Mouse (Mus musculus) liver, embryonic 13.5 days (tissue): ENCODE measurements at regions not wholly inside any gene's neighbourhood (a gene's known extent, or its start where the extent isn't known, plus 50 kb on each side); places are given as distances from the start of the nearest gene placed in this dataset.

ENCODE experiments used
- ATAC-seq: fragments of 200-750 bp; cut with Nextera tagmentation; 2 replicates; pipeline ENCODE4 v1.8.0; 2017; ENCODE audit warnings: low read depth, mild to moderate bottlenecking, moderate number of reproducible peaks, moderate library complexity
- DNase-seq: peaks from one replicate; pipeline ENCODE4 v3.0.0; 2022
- H3K27ac ChIP-seq: fragments of 300-500 bp; sonication (generic); 2 replicates; pipeline ENCODE4 v1.5.1; 2015; ENCODE audit warnings: moderate library complexity, mild to moderate bottlenecking, inconsistent platforms
- H3K27me3 ChIP-seq: fragments of 300-500 bp; sonication (generic); 2 replicates; pipeline ENCODE4 v1.6.1; 2015; ENCODE audit warnings: mild to moderate bottlenecking, inconsistent platforms
- H3K36me3 ChIP-seq: fragments of 300-500 bp; sonication (generic); 2 replicates; pipeline ENCODE4 v1.6.1; 2015; ENCODE audit warnings: mild to moderate bottlenecking, inconsistent platforms
- H3K4me1 ChIP-seq: fragments of 300-500 bp; sonication (generic); replicated peaks from 2 replicates; pipeline ENCODE4 v1.6.1; 2015; ENCODE audit warnings: inconsistent platforms
- H3K4me2 ChIP-seq: fragments of 300-500 bp; sonication (generic); 2 replicates; pipeline ENCODE4 v1.6.1; 2015; ENCODE audit warnings: inconsistent platforms, mild to moderate bottlenecking, moderate library complexity
- H3K4me3 ChIP-seq: fragments of 300-500 bp; sonication (generic); replicated peaks from 2 replicates; pipeline ENCODE4 v1.5.1; 2015; ENCODE audit warnings: mild to moderate bottlenecking, inconsistent platforms
- H3K9ac ChIP-seq: fragments of 300-500 bp; sonication (generic); 2 replicates; pipeline ENCODE4 v1.6.1; 2015; ENCODE audit warnings: mild to moderate bottlenecking, inconsistent platforms
- H3K9me3 ChIP-seq: fragments of 300-500 bp; sonication (generic); replicated peaks from 2 replicates; pipeline ENCODE4 v1.6.1; 2016; ENCODE audit warnings: inconsistent platforms
- WGBS: fragments of 180-500 bp; shearing (Covaris S2); methylation state at CpG from one replicate; pipeline ENCODE4 v1.1.7; 2015; ENCODE audit not compliant: insufficient replicate concordance; 5-methylcytosine and 5-hydroxymethylcytosine counted together

DNA sequence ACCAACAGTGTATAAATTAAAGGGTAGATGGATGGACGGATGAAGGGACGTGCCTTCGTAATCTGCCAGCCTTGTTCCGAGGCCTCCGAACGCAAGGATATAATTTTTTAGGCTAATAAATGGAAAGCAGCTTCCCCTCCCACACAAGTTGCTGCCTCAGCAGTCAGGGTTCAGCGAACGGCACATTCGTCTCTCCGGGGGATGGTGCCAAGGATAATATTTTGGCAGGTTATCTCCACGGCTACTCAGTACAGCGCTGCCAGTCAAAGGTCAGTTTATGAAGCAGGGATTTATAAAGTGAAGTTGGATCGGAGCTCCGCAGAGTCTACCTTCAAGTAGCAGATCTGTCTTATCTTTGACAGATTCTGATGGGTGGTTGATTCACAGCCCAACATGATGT, 410.6 kb upstream of the Kcnab2 start:
- ATAC-seq (no peak), DNase-seq (no peak)
- H3K9ac ChIP-seq: no peak overlapping the region
- no peak overlapping the region for H3K4me3 ChIP-seq
- no peak overlapping the region for H3K27ac ChIP-seq
- H3K9me3 ChIP-seq: peaks cover 55% of the 10 kb centered on the region
- H3K4me1 ChIP-seq: no peaks in the 10 kb centered on the region
- no peaks in the 10 kb centered on the region for H3K36me3 ChIP-seq
- H3K4me2 ChIP-seq: no peak overlapping the region
- WGBS: 77% methylated on average over 14 of the region's 14 CpGs
- H3K27me3 ChIP-seq: no peaks in the 10 kb centered on the region

GRCm38 (mm10) chr4:152886773-152887172, 409.1 kb upstream of the Kcnab2 start:
- 52% methylated on average over 9 of the region's 9 CpGs for WGBS
- Histone ChIP-seq H3K27me3 (no peaks in the 10 kb centered on the region), H3K36me3 (no peaks in the 10 kb centered on the region), H3K9me3 (peaks cover 50% of the 10 kb centered on the region), H3K9ac (no peak overlapping the region), H3K4me1 (no peaks in the 10 kb centered on the region), H3K4me3 (no peak overlapping the region), H3K4me2 (no peak overlapping the region), H3K27ac (no peak overlapping the region)
- ATAC-seq (peak; percentile 74), DNase-seq (peak; percentile 92)

DNA sequence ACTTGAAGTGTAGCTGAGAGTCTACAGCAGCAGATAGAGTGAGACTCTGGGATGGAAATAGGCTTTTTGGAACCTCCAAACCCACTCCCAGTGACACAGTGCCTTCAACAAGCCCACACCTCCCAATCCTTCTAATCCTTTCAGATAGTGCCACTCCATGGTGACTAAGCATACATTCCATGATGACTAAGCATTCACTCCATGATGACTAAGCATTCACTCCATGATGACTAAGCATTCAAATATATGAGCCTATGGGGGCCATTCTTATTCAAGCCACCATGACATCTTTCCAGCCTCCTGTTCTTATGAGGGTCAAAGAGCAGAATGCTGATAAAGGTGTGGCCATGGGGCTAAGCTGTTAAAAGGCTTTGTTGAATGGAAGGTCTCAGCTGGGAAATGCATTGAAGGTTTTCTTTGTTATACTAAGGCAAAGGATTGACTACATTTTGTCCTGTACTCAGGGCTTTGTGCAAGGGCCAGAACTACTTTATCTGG, 403.8 kb upstream of the Kcnab2 start:
- Histone ChIP-seq H3K4me1 (no peaks in the 10 kb centered on the region), H3K27ac (no peak overlapping the region), H3K9me3 (peaks cover 54% of the 10 kb centered on the region), H3K4me3 (no peak overlapping the region), H3K27me3 (no peaks in the 10 kb centered on the region), H3K36me3 (no peaks in the 10 kb centered on the region), H3K9ac (no peak overlapping the region), H3K4me2 (no peak overlapping the region)
- ATAC-seq (no peak), DNase-seq (no peak)

GRCm38 (mm10) chr4:152880368-152880767, 402.7 kb upstream of the Kcnab2 start:
- Histone ChIP-seq H3K4me3 (no peak overlapping the region), H3K27ac (no peak overlapping the region), H3K4me2 (no peak overlapping the region), H3K27me3 (no peaks in the 10 kb centered on the region), H3K9ac (no peak overlapping the region), H3K4me1 (no peaks in the 10 kb centered on the region), H3K9me3 (peaks cover 47% of the 10 kb centered on the region), H3K36me3 (no peaks in the 10 kb centered on the region)
- DNase-seq (no peak), ATAC-seq (no peak)
- WGBS: 71% methylated on average over 2 of the region's 2 CpGs

GRCm38 (mm10) chr4:152878941-152879340, 401.3 kb upstream of the Kcnab2 start:
- peak; percentile 41; the same call in 1 of the 2 replicates for ATAC-seq

GRCm38 (mm10) chr4:152878401-152878800, 400.7 kb upstream of the Kcnab2 start:
- no peaks in the 10 kb centered on the region for H3K36me3 ChIP-seq
- WGBS: 56% methylated on average over 3 of the region's 3 CpGs
- ATAC-seq (no peak), DNase-seq (no peak)
- H3K4me3 ChIP-seq: no peak overlapping the region
- no peak overlapping the region for H3K9ac ChIP-seq
- no peak overlapping the region for H3K4me2 ChIP-seq
- H3K9me3 ChIP-seq: peaks cover 35% of the 10 kb centered on the region
- H3K27me3 ChIP-seq: no peaks in the 10 kb centered on the region
- no peaks in the 10 kb centered on the region for H3K4me1 ChIP-seq
- no peak overlapping the region for H3K27ac ChIP-seq

More at GRCm38 (mm10) chr4:152878941-152879340, 401.3 kb upstream of the Kcnab2 start:
- Histone ChIP-seq H3K4me2 (no peak overlapping the region), H3K9me3 (peaks cover 41% of the 10 kb centered on the region), H3K4me3 (no peak overlapping the region), H3K27me3 (no peaks in the 10 kb centered on the region), H3K36me3 (no peaks in the 10 kb centered on the region), H3K4me1 (no peaks in the 10 kb centered on the region), H3K27ac (no peak overlapping the region), H3K9ac (no peak overlapping the region)
- 72% methylated on average over 14 of the region's 14 CpGs for WGBS
- DNase-seq: no peak

DNA sequence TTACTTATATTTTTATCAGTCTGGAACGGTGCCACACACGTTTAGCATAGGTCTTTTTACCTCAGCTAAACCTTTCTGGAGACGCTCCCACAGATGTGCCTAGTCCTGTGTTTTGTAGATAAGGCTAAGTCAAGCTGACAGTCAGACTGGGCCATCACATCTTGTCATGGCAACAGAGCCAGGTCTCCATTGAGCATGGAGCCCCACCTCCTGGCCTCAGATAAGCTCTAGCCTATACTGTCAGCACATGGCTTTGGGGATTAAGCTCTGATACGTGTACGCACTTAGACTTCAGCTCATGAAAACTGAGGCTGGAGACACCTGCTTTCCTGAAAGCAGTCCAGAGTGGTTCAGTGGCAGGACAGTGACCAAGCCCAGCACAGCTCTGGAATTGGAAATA, 392.4 kb upstream of the Kcnab2 start:
- Histone ChIP-seq H3K4me3 (no peak overlapping the region), H3K9me3 (peaks cover 21% of the 10 kb centered on the region), H3K27me3 (no peaks in the 10 kb centered on the region), H3K27ac (no peak overlapping the region), H3K4me2 (no peak overlapping the region), H3K4me1 (no peaks in the 10 kb centered on the region), H3K9ac (no peak overlapping the region), H3K36me3 (no peaks in the 10 kb centered on the region)
- DNase-seq (peak; percentile 68), ATAC-seq (peak; percentile 54; the same call in 1 of the 2 replicates)
- 48% methylated on average over 5 of the region's 5 CpGs for WGBS

DNA sequence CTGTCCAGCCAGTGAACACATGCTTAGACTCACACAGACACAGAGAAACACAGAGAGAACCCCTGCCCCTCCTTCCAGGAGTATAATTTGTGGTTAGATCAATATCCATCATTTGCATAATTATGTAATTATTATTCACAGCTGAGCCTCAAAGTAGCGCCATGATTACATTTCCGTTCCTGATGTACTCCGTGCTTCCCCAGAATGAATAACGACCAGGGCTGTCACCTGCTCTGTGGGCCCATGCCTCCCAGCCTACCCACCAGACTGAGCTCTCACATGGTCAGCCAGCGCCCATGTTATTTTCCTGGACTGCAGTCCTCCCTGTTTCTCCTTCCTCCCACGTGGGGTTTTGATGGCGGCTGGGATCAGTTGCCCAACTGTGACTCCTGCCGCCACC, 388.2 kb upstream of the Kcnab2 start:
- Histone ChIP-seq H3K4me1 (no peaks in the 10 kb centered on the region), H3K36me3 (no peaks in the 10 kb centered on the region), H3K9ac (no peak overlapping the region), H3K27me3 (no peaks in the 10 kb centered on the region), H3K4me3 (no peak overlapping the region), H3K27ac (no peak overlapping the region), H3K4me2 (no peak overlapping the region), H3K9me3 (peaks cover 18% of the 10 kb centered on the region)
- DNase-seq: no peak
- 84% methylated on average over 8 of the region's 8 CpGs for WGBS
- ATAC-seq: no peak

DNA sequence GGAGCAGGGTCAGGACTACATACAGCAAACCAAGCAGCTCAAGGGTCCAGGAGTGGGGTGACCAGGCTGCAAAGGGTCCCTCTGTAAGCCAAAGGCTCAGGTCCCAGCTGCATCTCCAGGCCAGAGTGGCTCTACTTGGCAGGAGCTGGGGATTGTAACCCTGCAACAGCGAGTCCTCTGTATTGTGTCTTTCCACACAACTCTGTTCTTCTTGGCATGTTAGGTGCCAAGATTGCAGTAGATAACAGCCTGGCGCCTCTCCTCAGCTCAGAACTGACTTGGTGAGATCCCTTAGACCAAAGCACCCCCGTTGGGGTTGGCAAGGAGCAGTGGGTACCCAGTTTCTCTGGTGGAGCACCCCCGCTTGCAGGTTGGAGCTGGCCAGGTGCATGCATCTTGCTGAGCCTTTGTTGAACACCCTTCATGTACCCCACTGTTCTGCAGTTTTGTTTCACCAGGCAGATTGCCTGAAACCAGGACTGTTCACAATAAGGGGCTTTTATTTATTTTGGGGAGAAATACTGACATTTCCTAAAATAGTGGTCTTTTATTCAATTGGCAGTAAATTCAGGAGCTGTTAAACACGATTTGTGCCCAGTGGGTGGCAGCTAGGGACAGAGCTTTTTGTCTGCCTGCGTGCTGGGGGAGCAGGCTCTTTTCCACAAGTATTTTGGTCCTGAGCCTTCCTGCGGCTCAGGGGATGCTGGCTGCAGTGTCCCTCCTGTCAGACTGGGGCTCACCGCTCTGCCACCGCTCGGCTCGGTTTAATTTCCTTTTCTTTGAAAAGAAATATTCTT, 385.3 kb upstream of the Kcnab2 start:
- no peak overlapping the region for H3K4me2 ChIP-seq
- 55% methylated on average over 11 of the region's 11 CpGs for WGBS
- H3K27ac ChIP-seq: no peak overlapping the region
- H3K4me1 ChIP-seq: no peaks in the 10 kb centered on the region
- H3K27me3 ChIP-seq: no peaks in the 10 kb centered on the region
- ATAC-seq (no peak), DNase-seq (no peak)
- no peaks in the 10 kb centered on the region for H3K36me3 ChIP-seq
- H3K9ac ChIP-seq: no peak overlapping the region
- no peak overlapping the region for H3K4me3 ChIP-seq
- H3K9me3 ChIP-seq: peaks cover 26% of the 10 kb centered on the region

GRCm38 (mm10) chr4:152859161-152859560, 381.5 kb upstream of the Kcnab2 start:
- Histone ChIP-seq H3K27ac (no peak overlapping the region), H3K36me3 (no peaks in the 10 kb centered on the region), H3K4me2 (no peak overlapping the region), H3K9me3 (peaks cover 15% of the 10 kb centered on the region; the same call in 1 of the 2 replicates), H3K4me1 (no peaks in the 10 kb centered on the region), H3K4me3 (no peak overlapping the region), H3K9ac (no peak overlapping the region), H3K27me3 (no peaks in the 10 kb centered on the region)
- WGBS: 71% methylated on average over 9 of the region's 9 CpGs
- no peak for DNase-seq
- no peak for ATAC-seq

DNA sequence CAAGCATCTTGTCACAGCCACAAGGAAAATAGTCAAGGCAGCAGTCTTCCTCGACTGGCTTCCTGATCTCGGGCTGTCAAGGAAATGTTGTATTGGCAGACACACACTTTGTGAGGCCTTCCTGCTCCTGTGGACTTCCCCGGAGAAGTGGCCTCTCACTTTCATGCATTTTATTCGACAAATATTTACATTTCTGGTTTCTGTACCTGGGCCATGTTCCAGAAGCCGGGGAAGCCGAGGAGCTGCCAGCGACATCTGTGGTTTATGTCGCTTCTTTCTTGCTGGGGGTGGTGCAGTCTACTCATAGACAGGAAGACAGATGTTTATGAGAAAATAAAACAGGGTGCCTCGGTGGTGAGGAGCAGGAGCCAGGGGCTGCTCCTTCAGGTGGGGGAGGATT, 372.5 kb upstream of the Kcnab2 start:
- 52% methylated on average over 9 of the region's 9 CpGs for WGBS
- Histone ChIP-seq H3K4me3 (no peak overlapping the region), H3K27ac (no peak overlapping the region), H3K9ac (no peak overlapping the region), H3K4me2 (no peak overlapping the region), H3K4me1 (no peaks in the 10 kb centered on the region), H3K27me3 (no peaks in the 10 kb centered on the region), H3K9me3 (0 out of 2 replicates have a peak, but pooled peaks cover 20% of the 10 kb centered on the region), H3K36me3 (no peaks in the 10 kb centered on the region)
- ATAC-seq (no peak), DNase-seq (no peak)

DNA sequence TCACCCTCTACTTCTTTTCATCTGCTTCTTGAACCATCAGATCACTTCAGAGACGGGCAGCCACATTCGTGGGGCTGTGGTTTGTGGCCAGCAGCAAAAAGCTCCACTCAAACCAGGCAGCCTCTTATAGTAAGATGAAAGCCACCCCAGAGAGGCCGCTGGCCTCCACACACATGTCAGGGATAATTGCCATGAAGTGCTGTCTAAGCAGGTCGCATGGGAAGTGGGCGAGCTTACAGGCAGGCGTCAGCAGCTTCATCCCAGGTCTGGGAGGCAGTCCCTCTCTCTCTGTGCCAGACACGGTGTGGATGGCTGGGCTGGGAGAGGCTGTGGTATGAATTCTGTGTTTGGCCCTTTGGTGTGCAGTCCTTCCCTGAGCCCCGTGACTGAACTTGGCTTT, 358.4 kb upstream of the Kcnab2 start:
- no peak overlapping the region for H3K27ac ChIP-seq
- no peaks in the 10 kb centered on the region for H3K4me1 ChIP-seq
- no peak overlapping the region for H3K9ac ChIP-seq
- H3K27me3 ChIP-seq: no peaks in the 10 kb centered on the region
- H3K4me3 ChIP-seq: no peak overlapping the region
- no peaks in the 10 kb centered on the region for H3K36me3 ChIP-seq
- no peak for ATAC-seq
- WGBS: 49% methylated on average over 8 of the region's 8 CpGs
- peaks cover 34% of the 10 kb centered on the region for H3K9me3 ChIP-seq
- no peak overlapping the region for H3K4me2 ChIP-seq
- DNase-seq: no peak
